Mouse (Mus musculus) CD8-positive naive resting alpha-beta T cell, adult 57 days (primary cell): ENCODE data around the gene Mroh2a. TPM values are rescaled to one million over a fixed set of nuclear protein-coding genes. Genes with fewer than 3 reads are reported as not detected.

Experiments used
- total RNA-seq: library from RNA; stranded (reverse); gene quantifications from one replicate; pipeline ENCODE4 v1.2.4, GENCODE M21; 2023

The Mroh2a gene
- total RNA-seq = not detected

DNA sequence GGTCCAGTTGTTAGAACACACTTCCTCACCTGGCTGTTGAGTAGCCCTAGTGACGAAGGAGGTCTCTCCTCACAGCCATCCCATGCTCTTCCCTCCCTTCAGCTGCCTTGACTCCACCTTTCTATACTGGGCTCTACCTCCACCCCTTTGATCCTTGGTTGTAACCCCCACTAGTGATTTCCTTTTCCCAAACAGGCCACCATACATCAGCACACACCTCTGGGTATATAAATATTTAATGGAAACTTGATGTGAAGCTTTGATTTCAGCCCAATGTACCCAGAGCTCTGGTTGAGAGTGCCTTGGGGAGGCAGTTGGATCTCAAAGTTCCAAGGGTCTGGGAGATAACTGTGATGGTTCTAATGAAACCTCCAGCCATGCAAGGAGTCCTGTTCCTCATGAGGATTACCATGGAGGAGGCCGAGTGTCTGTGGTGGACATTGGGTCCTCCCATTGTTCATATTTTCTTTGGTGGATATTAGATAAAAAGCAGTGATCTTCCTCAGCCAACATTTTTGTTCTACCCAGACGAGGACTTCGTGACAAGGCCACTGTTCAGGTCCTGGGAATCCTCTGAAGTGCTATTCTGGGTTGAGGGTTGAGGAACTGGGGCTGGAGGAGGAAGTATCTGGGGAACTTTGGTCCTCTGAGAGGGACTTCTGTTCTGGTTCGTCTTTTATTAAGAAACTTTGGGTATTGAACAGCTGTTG lies at the start of gene Mroh2a:
Gene Mroh2a, plus strand, starts transcription at position 317 of the 710 bp plus-strand sequence.

DNA sequence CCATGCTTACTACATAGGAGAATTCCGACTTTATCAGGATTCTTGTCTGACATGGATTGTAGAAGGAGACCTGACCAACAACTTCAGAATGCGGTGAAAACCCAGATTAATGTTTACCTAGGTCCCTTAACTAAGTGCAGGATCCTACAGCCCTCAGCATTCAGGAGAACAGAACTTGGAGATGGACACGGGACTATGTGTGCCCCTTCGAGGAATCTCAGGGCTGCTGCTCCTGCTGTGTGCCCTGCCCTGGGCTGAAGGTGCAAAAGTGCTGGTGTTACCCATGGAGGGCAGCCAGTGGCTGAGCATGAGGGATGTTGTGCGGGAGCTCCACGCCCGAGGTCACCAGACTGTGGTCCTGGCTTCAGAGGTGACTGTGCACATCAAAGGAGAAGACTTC lies 26.3 kb upstream of the Mroh2a start, which contains the start of gene Ugt1a2:
Gene Ugt1a2, plus strand, starts transcription at position 146 of the 400 bp plus-strand sequence.

DNA sequence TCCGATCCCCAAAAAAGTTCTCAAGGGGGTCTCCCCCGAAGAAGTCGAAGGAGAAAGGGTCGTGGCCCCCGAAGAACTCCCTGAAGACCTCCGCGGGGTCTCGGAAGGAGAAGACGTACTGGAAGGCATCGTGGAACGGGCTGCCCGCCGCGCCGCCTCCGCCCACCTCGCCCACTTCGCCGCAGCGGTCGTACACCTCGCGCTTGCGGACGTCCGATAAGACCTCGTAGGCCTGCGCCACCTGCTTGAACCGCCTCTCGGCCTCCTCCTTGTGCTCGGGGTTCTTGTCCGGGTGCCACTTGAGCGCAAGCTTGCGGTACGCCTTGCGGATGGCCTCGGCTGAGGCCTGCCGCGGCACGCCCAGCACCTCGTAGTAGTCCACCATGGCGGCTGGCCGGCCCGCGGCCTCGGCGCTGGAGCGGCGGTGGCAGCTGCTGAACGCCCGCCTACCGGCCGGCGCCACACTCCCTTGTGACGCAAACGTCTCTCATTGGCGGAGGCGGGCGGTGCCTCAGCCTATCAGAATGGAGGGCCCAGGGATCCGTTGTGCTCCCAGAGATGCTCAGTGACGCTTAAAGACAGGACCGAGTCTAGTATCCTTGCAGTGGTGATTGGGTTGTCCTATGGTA lies 21.4 kb upstream of the Mroh2a start, which contains the start of gene Dnajb3:
Gene Dnajb3, minus strand, starts transcription at position 489 of the 629 bp plus-strand sequence.

DNA sequence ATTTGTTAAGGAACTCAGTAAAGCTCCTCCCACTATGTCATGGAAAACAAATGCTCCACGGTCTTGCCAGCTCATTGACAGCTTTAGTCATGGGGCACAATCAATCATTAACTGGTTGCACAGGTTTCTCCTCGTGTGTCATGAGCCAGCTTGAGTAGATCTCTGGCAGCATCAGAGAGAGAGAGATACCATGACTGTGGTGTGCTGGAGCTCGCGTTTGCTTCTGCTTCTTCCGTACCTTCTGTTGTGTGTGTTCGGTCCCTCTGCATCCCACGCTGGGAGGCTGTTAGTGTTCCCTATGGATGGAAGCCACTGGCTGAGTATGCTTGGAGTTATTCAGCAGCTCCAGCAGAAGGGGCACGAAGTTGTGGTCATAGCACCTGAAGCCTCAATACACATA lies 15.0 kb upstream of the Mroh2a start, which contains the start of gene Ugt1a1:
Gene Ugt1a1, plus strand, starts transcription at position 148 of the 400 bp plus-strand sequence.

DNA sequence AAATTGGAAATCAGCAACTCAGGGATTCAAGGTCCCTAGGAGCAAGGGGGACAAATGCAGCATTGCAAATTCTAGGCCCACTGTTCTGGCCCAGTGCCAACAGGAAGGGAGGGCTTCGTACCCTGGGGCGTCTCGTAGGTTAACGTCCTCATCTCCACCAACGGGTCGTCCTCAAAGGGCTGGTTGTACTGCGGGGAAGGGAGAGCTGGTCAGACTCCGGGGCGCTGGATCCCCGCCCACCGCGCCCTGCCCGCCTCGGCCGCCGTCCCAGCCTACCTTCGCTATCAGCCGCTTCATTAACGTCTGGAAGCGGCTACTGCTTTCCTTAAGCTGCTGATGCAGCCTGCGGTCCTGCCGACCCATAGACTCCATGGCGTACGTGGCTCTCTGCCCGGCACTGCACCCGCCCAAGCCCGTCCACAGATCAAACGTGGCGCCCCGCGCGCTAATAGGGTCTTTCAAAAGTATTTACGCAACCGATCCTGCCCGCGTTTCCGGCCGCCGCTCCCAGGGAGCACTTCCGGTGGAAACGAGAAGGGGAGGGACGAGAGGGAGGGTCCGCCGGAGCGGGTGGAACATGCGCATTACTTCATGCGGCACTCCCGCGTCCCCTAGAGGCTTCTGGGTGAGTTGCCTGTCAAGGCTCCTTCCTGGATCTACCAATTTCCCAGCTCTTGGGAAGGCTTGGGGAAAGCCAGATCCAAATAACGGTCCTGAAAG lies 50.5 kb downstream of the Mroh2a start, which contains the start of the genes Hjurp and Trpm8:
Gene Hjurp, minus strand, starts transcription at position 536 of the 720 bp plus-strand sequence.
Gene Trpm8, plus strand, starts transcription at position 564 of the 720 bp plus-strand sequence.

Other genes starting within 250 kb of the Mroh2a start
- gene Usp40, start 218.4 kb upstream of the Mroh2a start, total RNA-seq = 19.4 TPM
- not detected for gene Ugt1a10, start 171.6 kb upstream of the Mroh2a start, total RNA-seq
- gene Ugt1a9, start 156.2 kb upstream of the Mroh2a start, total RNA-seq = not detected
- gene Ugt1a8, start 139.2 kb upstream of the Mroh2a start, total RNA-seq = not detected
- 0.34 TPM for gene Ugt1a7c, start 131.9 kb upstream of the Mroh2a start, total RNA-seq
- gene Ugt1a6b, start 123.7 kb upstream of the Mroh2a start, total RNA-seq = not detected
- gene Ugt1a6a, start 92.2 kb upstream of the Mroh2a start, total RNA-seq = 1.2 TPM
- not detected for gene Ugt1a5, start 61.0 kb upstream of the Mroh2a start, total RNA-seq
- gene Ugt1a2, start 26.4 kb upstream of the Mroh2a start, total RNA-seq = not detected
- 1.0 TPM for gene Dnajb3, start 21.2 kb upstream of the Mroh2a start, total RNA-seq
- not detected for gene Ugt1a1, start 15.0 kb upstream of the Mroh2a start, total RNA-seq
- gene Hjurp, start 50.6 kb downstream of the Mroh2a start, total RNA-seq = 111 TPM
- gene Trpm8, start 50.7 kb downstream of the Mroh2a start, total RNA-seq = not detected
- gene Spp2, start 180.0 kb downstream of the Mroh2a start, total RNA-seq = not detected